ENCODE assay signal across 35 mouse cellular contexts in genomic region chr5:124103552-124103951, GRCm38 (mm10).
"Had no signal": no experiment of that assay in that cellular context is flagged by ENCODE, and none has a peak within 500 bp of the region (broad histone marks: within the 10 kb centered on the region; RNA-seq: fewer than 3 reads in every experiment).

No protein-coding gene starts in this region.

- DNase-seq: heart, postnatal 10 days; heart, postnatal 14 days; heart, postnatal 36 days; heart, postnatal 4 days; kidney, adult 11 months; kidney, adult 18-20 months; kidney, adult 2 months; kidney, adult 8-10 months; kidney, adult 9 months; kidney, postnatal 10 days; kidney, postnatal 14 days; kidney, postnatal 25 days; kidney, postnatal 36 days; kidney, postnatal 4 days; layer of hippocampus, adult 9-11 months; layer of hippocampus, postnatal 36 days had no signal

- H3K4me1 ChIP-seq: heart, embryonic 12.5 days; heart, embryonic 13.5 days; heart, embryonic 15.5 days; hindbrain, embryonic 10.5 days; hindbrain, embryonic 12.5 days; hindbrain, embryonic 13.5 days; hindbrain, embryonic 15.5 days; intestine, embryonic 15.5 days; kidney, embryonic 15.5 days had no signal

- H3K36me3 ChIP-seq: heart, embryonic 15.5 days; hindbrain, embryonic 10.5 days; hindbrain, embryonic 12.5 days; hindbrain, embryonic 13.5 days; hindbrain, embryonic 15.5 days; intestine, embryonic 15.5 days had no signal

- H3K27me3 ChIP-seq: heart, embryonic 12.5 days; heart, embryonic 13.5 days; heart, embryonic 15.5 days; hindbrain, embryonic 12.5 days; hindbrain, embryonic 15.5 days; intestine, embryonic 15.5 days; kidney, embryonic 15.5 days had no signal

- H3K9ac ChIP-seq: heart, embryonic 12.5 days; heart, embryonic 13.5 days; heart, embryonic 15.5 days; hindbrain, embryonic 12.5 days; hindbrain, embryonic 13.5 days; hindbrain, embryonic 14.5 days; hindbrain, embryonic 15.5 days; intestine, embryonic 15.5 days; kidney, embryonic 15.5 days had no signal

- H3K4me2 ChIP-seq: heart, embryonic 11.5 days; heart, embryonic 12.5 days; heart, embryonic 13.5 days; heart, embryonic 15.5 days; hindbrain, embryonic 12.5 days; hindbrain, embryonic 13.5 days; hindbrain, embryonic 14.5 days; hindbrain, embryonic 15.5 days; intestine, embryonic 15.5 days; kidney, embryonic 15.5 days had no signal

- H3K4me3 ChIP-seq: heart, embryonic 12.5 days; heart, embryonic 13.5 days; heart, embryonic 15.5 days; hindbrain, embryonic 10.5 days; hindbrain, embryonic 12.5 days; hindbrain, embryonic 13.5 days; hindbrain, embryonic 15.5 days; intestine, embryonic 15.5 days; kidney, embryonic 15.5 days; layer of hippocampus, adult 2 months; left cerebral cortex, adult 2 months had no signal

- H3K27ac ChIP-seq: heart, embryonic 13.5 days; heart, embryonic 15.5 days; hindbrain, embryonic 10.5 days; hindbrain, embryonic 12.5 days; hindbrain, embryonic 13.5 days; hindbrain, embryonic 14.5 days; hindbrain, embryonic 15.5 days; hindbrain, postnatal 0 days; intestine, embryonic 15.5 days; kidney, embryonic 15.5 days; kidney, postnatal 0 days; layer of hippocampus, adult 2 months; left cerebral cortex, adult 2 months had no signal

- ATAC-seq: hindbrain, embryonic 16.5 days; hindbrain, postnatal 0 days; inflammation-experienced regulatory T-cells, adult 6 months; intestine, embryonic 15.5 days; intestine, embryonic 16.5 days; intestine, postnatal 0 days had no signal

- H3K9me3 ChIP-seq: heart, embryonic 12.5 days; heart, embryonic 13.5 days; heart, embryonic 15.5 days; hindbrain, embryonic 10.5 days; hindbrain, embryonic 12.5 days; hindbrain, embryonic 13.5 days; hindbrain, embryonic 15.5 days; intestine, embryonic 15.5 days; kidney, embryonic 15.5 days had no signal
